Mouse (Mus musculus): ENCODE measurements around the gene Scaf4. TPM values are rescaled to one million over a fixed set of nuclear protein-coding genes. Genes with fewer than 3 reads are reported as not detected.

Gene Scaf4
- polyA plus RNA-seq, 1 experiment from 2014 or later, result 17.1 TPM

- Histone ChIP-seq H3K27me3 (replicated peaks; ENCODE audit: control insufficient read depth, insufficient read depth, low read length) (no peaks in the 10 kb centered on the region), H3K4me2 (ENCODE audit: low read length) (no peak overlapping the region), H3K4me3 (ENCODE audit: low read length) (no peak overlapping the region), H3K9ac (ENCODE audit: low read depth, low read length) (no peak overlapping the region), H3K27ac (ENCODE audit: low read depth, low read length) (no peak overlapping the region), H3K36me3 (ENCODE audit: control insufficient read depth, insufficient read depth, low read length) (no peaks in the 10 kb centered on the region), H3K4me1 (ENCODE audit: control insufficient read depth, insufficient read depth, low read depth, low read length) (peaks cover 23% of the 10 kb centered on the region), H3K9me3 (ENCODE audit: control insufficient read depth, low read length) (no peaks in the 10 kb centered on the region)
- ATAC-seq, result no peak
- WGBS, result 58% methylated on average over 6 of the region's 6 CpGs
Measured at GRCm38 (mm10) chr16:90279058-90279457, 5.2 kb downstream of the Scaf4 start.

- H3K27ac ChIP-seq (ENCODE audit: low read depth, low read length), result no peak overlapping the region
- no peak for ATAC-seq
- H3K4me2 ChIP-seq (ENCODE audit: low read length), result no peak overlapping the region
- H3K27me3 ChIP-seq (replicated peaks; ENCODE audit: control insufficient read depth, insufficient read depth, low read length), result no peaks in the 10 kb centered on the region
- no peaks in the 10 kb centered on the region for H3K9me3 ChIP-seq (ENCODE audit: control insufficient read depth, low read length)
- WGBS, result 82% methylated on average over 6 of the region's 6 CpGs
- no peak overlapping the region for H3K9ac ChIP-seq (ENCODE audit: low read depth, low read length)
- no peak overlapping the region for H3K4me3 ChIP-seq (ENCODE audit: low read length)
- H3K4me1 ChIP-seq (ENCODE audit: control insufficient read depth, insufficient read depth, low read depth, low read length), result peaks cover 5% of the 10 kb centered on the region
- H3K36me3 ChIP-seq (ENCODE audit: control insufficient read depth, insufficient read depth, low read length), result no peaks in the 10 kb centered on the region
Measured at GRCm38 (mm10) chr16:90275521-90275920, 8.8 kb downstream of the Scaf4 start.

- 16% methylated on average over 1 of the region's 1 CpGs for WGBS
- no peak overlapping the region for H3K27ac ChIP-seq (ENCODE audit: low read depth, low read length)
- H3K9ac ChIP-seq (ENCODE audit: low read depth, low read length), result no peak overlapping the region
- 0 out of 2 replicates have a peak, but pooled peaks have one; percentile 37 for ATAC-seq
- H3K4me1 ChIP-seq (ENCODE audit: control insufficient read depth, insufficient read depth, low read depth, low read length), result no peaks in the 10 kb centered on the region
- no peaks in the 10 kb centered on the region for H3K9me3 ChIP-seq (ENCODE audit: control insufficient read depth, low read length)
- H3K4me2 ChIP-seq (ENCODE audit: low read length), result no peak overlapping the region
- H3K36me3 ChIP-seq (ENCODE audit: control insufficient read depth, insufficient read depth, low read length), result peaks cover 2% of the 10 kb centered on the region
- no peaks in the 10 kb centered on the region for H3K27me3 ChIP-seq (replicated peaks; ENCODE audit: control insufficient read depth, insufficient read depth, low read length)
- H3K4me3 ChIP-seq (ENCODE audit: low read length), result no peak overlapping the region
Measured at GRCm38 (mm10) chr16:90266581-90266980, 17.7 kb downstream of the Scaf4 start.

- ATAC-seq, result no peak
- Histone ChIP-seq H3K9me3 (ENCODE audit: control insufficient read depth, low read length) (no peaks in the 10 kb centered on the region), H3K4me3 (ENCODE audit: low read length) (no peak overlapping the region), H3K36me3 (ENCODE audit: control insufficient read depth, insufficient read depth, low read length) (peaks cover 2% of the 10 kb centered on the region), H3K4me2 (ENCODE audit: low read length) (no peak overlapping the region), H3K9ac (ENCODE audit: low read depth, low read length) (no peak overlapping the region), H3K27ac (ENCODE audit: low read depth, low read length) (no peak overlapping the region), H3K4me1 (ENCODE audit: control insufficient read depth, insufficient read depth, low read depth, low read length) (no peaks in the 10 kb centered on the region), H3K27me3 (replicated peaks; ENCODE audit: control insufficient read depth, insufficient read depth, low read length) (no peaks in the 10 kb centered on the region)
- 85% methylated on average over 1 of the region's 1 CpGs for WGBS
Measured at GRCm38 (mm10) chr16:90265106-90265505, 19.2 kb downstream of the Scaf4 start.

- Histone ChIP-seq H3K36me3 (ENCODE audit: control insufficient read depth, insufficient read depth, low read length) (peaks cover 9% of the 10 kb centered on the region), H3K4me1 (ENCODE audit: control insufficient read depth, insufficient read depth, low read depth, low read length) (no peaks in the 10 kb centered on the region), H3K27me3 (replicated peaks; ENCODE audit: control insufficient read depth, insufficient read depth, low read length) (no peaks in the 10 kb centered on the region), H3K9me3 (ENCODE audit: control insufficient read depth, low read length) (no peaks in the 10 kb centered on the region), H3K9ac (ENCODE audit: low read depth, low read length) (no peak overlapping the region), H3K4me2 (ENCODE audit: low read length) (no peak overlapping the region), H3K4me3 (ENCODE audit: low read length) (no peak overlapping the region), H3K27ac (ENCODE audit: low read depth, low read length) (no peak overlapping the region)
- no peak for ATAC-seq
- 82% methylated on average over 5 of the region's 5 CpGs for WGBS
Measured at GRCm38 (mm10) chr16:90264021-90264420, 20.3 kb downstream of the Scaf4 start.

- Histone ChIP-seq H3K27ac (ENCODE audit: low read depth, low read length) (no peak overlapping the region), H3K9ac (ENCODE audit: low read depth, low read length) (no peak overlapping the region), H3K36me3 (ENCODE audit: control insufficient read depth, insufficient read depth, low read length) (peaks cover 20% of the 10 kb centered on the region), H3K4me1 (ENCODE audit: control insufficient read depth, insufficient read depth, low read depth, low read length) (no peaks in the 10 kb centered on the region), H3K9me3 (ENCODE audit: control insufficient read depth, low read length) (no peaks in the 10 kb centered on the region), H3K27me3 (replicated peaks; ENCODE audit: control insufficient read depth, insufficient read depth, low read length) (no peaks in the 10 kb centered on the region), H3K4me2 (ENCODE audit: low read length) (no peak overlapping the region), H3K4me3 (ENCODE audit: low read length) (no peak overlapping the region)
- WGBS, result 90% methylated on average over 2 of the region's 2 CpGs
- no peak for ATAC-seq
Measured at GRCm38 (mm10) chr16:90261791-90262190, 22.5 kb downstream of the Scaf4 start.

GRCm38 (mm10) chr16:90260097-90260496 is 24.2 kb downstream of the Scaf4 start:
- WGBS, result 95% methylated on average over 4 of the region's 4 CpGs
- H3K36me3 ChIP-seq (ENCODE audit: control insufficient read depth, insufficient read depth, low read length), result peaks cover 29% of the 10 kb centered on the region
- H3K27me3 ChIP-seq (replicated peaks; ENCODE audit: control insufficient read depth, insufficient read depth, low read length), result no peaks in the 10 kb centered on the region

GRCm38 (mm10) chr16:90259623-90260022 is 24.7 kb downstream of the Scaf4 start:
- Histone ChIP-seq H3K4me2 (ENCODE audit: low read length) (no peak overlapping the region), H3K27ac (ENCODE audit: low read depth, low read length) (no peak overlapping the region), H3K9ac (ENCODE audit: low read depth, low read length) (no peak overlapping the region), H3K4me1 (ENCODE audit: control insufficient read depth, insufficient read depth, low read depth, low read length) (no peaks in the 10 kb centered on the region), H3K9me3 (ENCODE audit: control insufficient read depth, low read length) (no peaks in the 10 kb centered on the region), H3K36me3 (ENCODE audit: control insufficient read depth, insufficient read depth, low read length) (peaks cover 29% of the 10 kb centered on the region), H3K4me3 (ENCODE audit: low read length) (no peak overlapping the region), H3K27me3 (replicated peaks; ENCODE audit: control insufficient read depth, insufficient read depth, low read length) (no peaks in the 10 kb centered on the region)
- 92% methylated on average over 5 of the region's 5 CpGs for WGBS
- ATAC-seq, result no peak

More at GRCm38 (mm10) chr16:90260097-90260496, 24.2 kb downstream of the Scaf4 start:
- Histone ChIP-seq H3K4me3 (ENCODE audit: low read length) (no peak overlapping the region), H3K4me1 (ENCODE audit: control insufficient read depth, insufficient read depth, low read depth, low read length) (no peaks in the 10 kb centered on the region), H3K9me3 (ENCODE audit: control insufficient read depth, low read length) (no peaks in the 10 kb centered on the region), H3K9ac (ENCODE audit: low read depth, low read length) (no peak overlapping the region), H3K4me2 (ENCODE audit: low read length) (no peak overlapping the region), H3K27ac (ENCODE audit: low read depth, low read length) (no peak overlapping the region)
- no peak for ATAC-seq

GRCm38 (mm10) chr16:90258950-90259349 is 25.4 kb downstream of the Scaf4 start:
- no peak for ATAC-seq

GRCm38 (mm10) chr16:90252521-90252920 is 31.8 kb downstream of the Scaf4 start:
- no peak overlapping the region for H3K4me3 ChIP-seq (ENCODE audit: low read length)

More at GRCm38 (mm10) chr16:90258950-90259349, 25.4 kb downstream of the Scaf4 start:
- peaks cover 29% of the 10 kb centered on the region for H3K36me3 ChIP-seq (ENCODE audit: control insufficient read depth, insufficient read depth, low read length)
- no peaks in the 10 kb centered on the region for H3K27me3 ChIP-seq (replicated peaks; ENCODE audit: control insufficient read depth, insufficient read depth, low read length)
- 91% methylated on average over 7 of the region's 7 CpGs for WGBS
- no peaks in the 10 kb centered on the region for H3K4me1 ChIP-seq (ENCODE audit: control insufficient read depth, insufficient read depth, low read depth, low read length)
- no peak overlapping the region for H3K9ac ChIP-seq (ENCODE audit: low read depth, low read length)
- H3K4me2 ChIP-seq (ENCODE audit: low read length), result no peak overlapping the region
- no peaks in the 10 kb centered on the region for H3K9me3 ChIP-seq (ENCODE audit: control insufficient read depth, low read length)
- no peak overlapping the region for H3K27ac ChIP-seq (ENCODE audit: low read depth, low read length)
- H3K4me3 ChIP-seq (ENCODE audit: low read length), result no peak overlapping the region

More at GRCm38 (mm10) chr16:90252521-90252920, 31.8 kb downstream of the Scaf4 start:
- Histone ChIP-seq H3K4me1 (ENCODE audit: control insufficient read depth, insufficient read depth, low read depth, low read length) (no peaks in the 10 kb centered on the region), H3K36me3 (ENCODE audit: control insufficient read depth, insufficient read depth, low read length) (peaks cover 42% of the 10 kb centered on the region), H3K9ac (ENCODE audit: low read depth, low read length) (no peak overlapping the region), H3K27me3 (replicated peaks; ENCODE audit: control insufficient read depth, insufficient read depth, low read length) (no peaks in the 10 kb centered on the region), H3K9me3 (ENCODE audit: control insufficient read depth, low read length) (no peaks in the 10 kb centered on the region), H3K27ac (ENCODE audit: low read depth, low read length) (no peak overlapping the region), H3K4me2 (ENCODE audit: low read length) (no peak overlapping the region)
- ATAC-seq, result no peak
- WGBS, result 95% methylated on average over 2 of the region's 2 CpGs
